Mouse (Mus musculus): ENCODE measurements around the gene Gpr143. TPM values are rescaled to one million over a fixed set of nuclear protein-coding genes. Genes with fewer than 3 reads are reported as not detected.

Gene Gpr143
- 0.05 and 0.12 TPM in 2 replicates for polyA plus RNA-seq (2015; fragmentation: Nextera tagmentation; extraction: Ambion mirVana)

DNA sequence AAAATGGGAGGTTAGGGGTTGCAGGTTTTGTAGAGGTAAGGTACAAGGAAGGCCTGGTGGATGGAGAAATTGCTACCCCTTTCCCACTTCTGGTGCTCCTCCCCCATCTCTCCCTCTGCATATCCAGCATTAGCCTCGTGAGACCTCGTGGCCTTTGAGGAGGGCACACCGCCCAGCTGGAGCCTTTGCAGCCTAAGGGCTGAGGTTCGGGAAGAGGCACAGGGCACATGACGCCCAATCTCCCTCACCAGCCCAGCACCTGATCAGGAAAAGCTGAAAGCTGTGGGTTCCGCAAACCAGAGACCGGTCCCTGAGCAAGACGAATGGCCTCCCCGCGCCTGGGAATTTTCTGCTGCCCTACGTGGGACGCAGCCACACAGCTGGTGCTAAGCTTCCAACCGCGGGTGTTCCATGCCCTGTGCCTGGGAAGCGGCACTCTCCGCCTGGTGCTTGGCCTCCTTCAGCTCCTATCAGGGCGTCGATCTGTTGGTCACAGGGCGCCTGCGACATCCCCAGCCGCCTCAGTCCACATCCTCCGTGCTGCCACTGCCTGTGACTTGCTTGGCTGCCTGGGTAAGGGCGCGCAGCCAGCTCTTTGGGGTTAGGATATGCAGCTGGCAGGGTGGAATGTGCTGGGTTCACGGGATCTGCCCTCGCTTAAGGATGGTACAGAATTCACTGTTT is at the start of gene Gpr143:
Gene Gpr143 (plus strand): TSS at position 202 of the 684 bp plus-strand sequence.
- 16% methylated on average over 26 of the region's 26 CpGs for WGBS (ENCODE audit: insufficient replicate concordance)
- Histone ChIP-seq H3K36me3 (ENCODE audit: control insufficient read depth, insufficient read depth) (no peaks in the 10 kb centered on the region), H3K27ac (ENCODE audit: low read length) (no peak within 1 kb of the TSS), H3K4me3 (ENCODE audit: low read depth, low read length) (no peak within 1 kb of the TSS), H3K4me1 (ENCODE audit: control insufficient read depth, low read depth, low read length) (no peaks in the 10 kb centered on the region), H3K4me2 (ENCODE audit: low read depth, low read length) (no peak within 1 kb of the TSS), H3K9me3 (replicated peaks; ENCODE audit: control insufficient read depth, low read length) (no peaks in the 10 kb centered on the region), H3K27me3 (ENCODE audit: control insufficient read depth, insufficient read depth, low read depth, low read length) (peaks cover 4% of the 10 kb centered on the region), H3K9ac (ENCODE audit: low read depth, low read length) (no peak within 1 kb of the TSS)
- ATAC-seq (ENCODE audit: low read depth), result no peak

DNA sequence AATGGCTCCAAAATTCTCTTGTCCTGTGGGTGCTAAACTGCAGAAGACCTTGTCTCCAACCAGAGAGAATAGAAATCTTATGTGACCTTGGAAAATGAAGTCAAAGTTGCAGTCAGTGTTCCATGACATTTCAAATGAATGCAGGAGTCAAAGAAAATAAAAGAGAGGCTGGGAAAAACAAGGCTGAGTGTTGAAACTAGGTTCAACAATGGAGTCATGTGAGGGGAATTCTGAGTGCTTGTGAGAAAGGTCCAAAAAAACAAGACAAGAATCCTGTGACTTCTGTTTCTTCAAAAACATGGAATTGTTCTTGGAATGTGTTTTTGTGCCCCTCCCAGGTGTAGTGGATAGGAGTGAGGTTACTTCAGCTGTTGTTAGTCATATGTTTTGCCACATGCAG is 46.4 kb upstream of the Gpr143 start:
- Histone ChIP-seq H3K9ac (ENCODE audit: low read depth, low read length) (no peak overlapping the region), H3K4me3 (ENCODE audit: low read depth, low read length) (no peak overlapping the region), H3K4me2 (ENCODE audit: low read depth, low read length) (no peak overlapping the region), H3K27me3 (ENCODE audit: control insufficient read depth, insufficient read depth, low read depth, low read length) (no peaks in the 10 kb centered on the region; the same call in 1 of the 2 replicates), H3K4me1 (ENCODE audit: control insufficient read depth, low read depth, low read length) (no peaks in the 10 kb centered on the region), H3K9me3 (replicated peaks; ENCODE audit: control insufficient read depth, low read length) (no peaks in the 10 kb centered on the region), H3K27ac (ENCODE audit: low read length) (no peak overlapping the region), H3K36me3 (ENCODE audit: control insufficient read depth, insufficient read depth) (no peaks in the 10 kb centered on the region)
- ATAC-seq (ENCODE audit: low read depth), result no peak

DNA sequence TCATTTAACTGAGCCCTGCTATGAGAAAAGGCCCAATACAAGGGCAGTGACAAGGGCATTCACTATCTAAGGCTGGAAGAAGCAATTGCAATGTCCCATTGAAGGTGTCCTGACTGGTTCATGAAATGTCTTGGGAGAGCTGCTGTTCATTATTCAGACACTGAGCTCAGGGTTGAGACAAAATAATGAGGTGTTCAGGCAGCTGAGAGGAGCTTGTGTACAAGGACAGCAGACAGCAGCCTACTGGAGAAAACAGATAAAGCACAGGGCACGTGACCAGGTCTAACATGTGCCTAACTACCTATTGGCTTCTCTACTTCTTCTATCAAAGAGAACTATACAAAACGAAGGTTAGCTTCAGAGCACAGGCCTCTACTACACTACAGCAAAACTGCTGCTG is 43.5 kb upstream of the Gpr143 start:
- Histone ChIP-seq H3K9ac (ENCODE audit: low read depth, low read length) (no peak overlapping the region), H3K9me3 (replicated peaks; ENCODE audit: control insufficient read depth, low read length) (no peaks in the 10 kb centered on the region), H3K4me2 (ENCODE audit: low read depth, low read length) (no peak overlapping the region), H3K27ac (ENCODE audit: low read length) (no peak overlapping the region), H3K4me3 (ENCODE audit: low read depth, low read length) (no peak overlapping the region), H3K36me3 (ENCODE audit: control insufficient read depth, insufficient read depth) (no peaks in the 10 kb centered on the region), H3K27me3 (ENCODE audit: control insufficient read depth, insufficient read depth, low read depth, low read length) (no peaks in the 10 kb centered on the region; the same call in 1 of the 2 replicates), H3K4me1 (ENCODE audit: control insufficient read depth, low read depth, low read length) (no peaks in the 10 kb centered on the region)
- ATAC-seq (ENCODE audit: low read depth), result no peak
- WGBS (ENCODE audit: insufficient replicate concordance), result 40% methylated on average over 2 of the region's 2 CpGs

DNA sequence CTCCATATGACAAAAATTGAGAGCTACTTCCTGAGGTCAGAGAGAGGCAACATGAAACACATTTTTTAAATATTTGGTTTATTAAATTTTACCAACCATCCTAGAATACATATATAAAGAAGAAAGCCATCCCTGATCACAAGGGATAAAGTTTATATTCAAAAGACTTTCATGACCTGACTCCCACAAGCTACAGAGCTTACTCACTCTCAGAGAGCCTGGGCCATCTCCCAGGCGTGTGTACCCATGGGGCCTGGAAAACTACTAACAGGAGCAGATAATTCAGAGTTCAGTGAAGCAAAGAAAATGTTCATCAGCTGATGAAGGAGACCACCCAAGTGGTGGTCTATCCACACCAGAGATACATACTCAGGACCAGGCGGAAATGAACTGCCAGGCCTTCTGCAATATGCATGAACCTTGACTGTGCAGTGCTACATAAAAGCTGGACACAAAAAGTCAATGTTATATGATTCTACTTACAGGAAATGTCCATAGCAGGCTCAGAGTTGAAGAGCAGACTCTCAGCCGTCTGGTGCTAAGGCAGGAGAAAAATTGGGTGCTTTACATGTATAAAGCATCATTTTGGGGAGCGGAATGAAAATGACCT is 42.9 kb upstream of the Gpr143 start:
- H3K4me2 ChIP-seq (ENCODE audit: low read depth, low read length), result no peak overlapping the region
- H3K27me3 ChIP-seq (ENCODE audit: control insufficient read depth, insufficient read depth, low read depth, low read length), result no peaks in the 10 kb centered on the region; the same call in 1 of the 2 replicates
- H3K4me3 ChIP-seq (ENCODE audit: low read depth, low read length), result no peak overlapping the region
- no peak overlapping the region for H3K9ac ChIP-seq (ENCODE audit: low read depth, low read length)
- no peak for ATAC-seq (ENCODE audit: low read depth)
- H3K9me3 ChIP-seq (replicated peaks; ENCODE audit: control insufficient read depth, low read length), result no peaks in the 10 kb centered on the region
- no peak overlapping the region for H3K27ac ChIP-seq (ENCODE audit: low read length)
- 47% methylated on average over 4 of the region's 4 CpGs for WGBS (ENCODE audit: insufficient replicate concordance)
- no peaks in the 10 kb centered on the region for H3K36me3 ChIP-seq (ENCODE audit: control insufficient read depth, insufficient read depth)
- H3K4me1 ChIP-seq (ENCODE audit: control insufficient read depth, low read depth, low read length), result no peaks in the 10 kb centered on the region

DNA sequence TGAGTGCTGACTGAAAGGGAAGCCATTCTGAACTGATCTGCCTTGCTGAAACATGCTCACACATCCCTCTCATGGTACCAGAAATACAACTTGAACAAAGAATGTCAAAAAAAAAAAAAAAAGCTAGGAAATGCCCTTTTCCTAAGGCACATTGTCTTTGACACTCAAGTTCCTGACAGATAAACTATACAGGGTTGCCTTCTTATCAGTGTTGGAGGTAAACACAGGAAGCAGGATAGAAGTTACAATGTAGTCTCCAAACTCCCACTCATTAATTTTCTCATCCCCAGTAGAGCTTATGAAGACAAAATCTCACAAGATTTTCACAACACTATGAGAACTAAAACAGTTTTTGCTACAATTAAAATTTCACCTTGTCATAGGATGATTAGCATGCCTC is 38.1 kb upstream of the Gpr143 start:
- ATAC-seq (ENCODE audit: low read depth), result no peak
- no peak overlapping the region for H3K9ac ChIP-seq (ENCODE audit: low read depth, low read length)

DNA sequence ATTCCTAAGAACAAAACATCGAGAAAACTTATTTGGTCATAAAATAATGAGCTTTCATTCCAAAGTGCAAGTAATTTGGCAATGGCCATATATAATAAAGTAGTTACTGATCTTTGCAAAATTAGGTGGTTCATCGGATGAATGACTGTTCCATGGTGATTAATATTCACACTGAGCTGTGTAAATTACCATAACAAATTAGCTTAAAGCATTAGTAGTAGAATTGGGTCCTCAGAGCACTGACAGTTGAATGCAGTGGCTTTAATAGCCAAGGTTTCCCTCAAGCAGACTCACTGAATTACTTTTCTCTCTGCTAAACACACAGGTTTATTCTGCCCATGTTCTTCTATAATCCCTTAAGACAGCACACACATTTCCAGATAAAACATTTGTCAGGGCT is 35.8 kb upstream of the Gpr143 start:
- Histone ChIP-seq H3K27me3 (ENCODE audit: control insufficient read depth, insufficient read depth, low read depth, low read length) (no peaks in the 10 kb centered on the region; the same call in 1 of the 2 replicates), H3K27ac (ENCODE audit: low read length) (no peak overlapping the region), H3K4me1 (ENCODE audit: control insufficient read depth, low read depth, low read length) (no peaks in the 10 kb centered on the region), H3K9me3 (replicated peaks; ENCODE audit: control insufficient read depth, low read length) (no peaks in the 10 kb centered on the region), H3K4me3 (ENCODE audit: low read depth, low read length) (no peak overlapping the region), H3K4me2 (ENCODE audit: low read depth, low read length) (no peak overlapping the region), H3K36me3 (ENCODE audit: control insufficient read depth, insufficient read depth) (no peaks in the 10 kb centered on the region), H3K9ac (ENCODE audit: low read depth, low read length) (no peak overlapping the region)
- WGBS (ENCODE audit: insufficient replicate concordance), result 55% methylated on average over 2 of the region's 2 CpGs
- no peak for ATAC-seq (ENCODE audit: low read depth)

More for the DNA sequence above, 38.1 kb upstream of the Gpr143 start:
- H3K36me3 ChIP-seq (ENCODE audit: control insufficient read depth, insufficient read depth), result no peaks in the 10 kb centered on the region
- no peaks in the 10 kb centered on the region for H3K9me3 ChIP-seq (replicated peaks; ENCODE audit: control insufficient read depth, low read length)
- H3K4me2 ChIP-seq (ENCODE audit: low read depth, low read length), result no peak overlapping the region
- H3K27me3 ChIP-seq (ENCODE audit: control insufficient read depth, insufficient read depth, low read depth, low read length), result no peaks in the 10 kb centered on the region; the same call in 1 of the 2 replicates
- no peaks in the 10 kb centered on the region for H3K4me1 ChIP-seq (ENCODE audit: control insufficient read depth, low read depth, low read length)
- no peak overlapping the region for H3K4me3 ChIP-seq (ENCODE audit: low read depth, low read length)
- no peak overlapping the region for H3K27ac ChIP-seq (ENCODE audit: low read length)

DNA sequence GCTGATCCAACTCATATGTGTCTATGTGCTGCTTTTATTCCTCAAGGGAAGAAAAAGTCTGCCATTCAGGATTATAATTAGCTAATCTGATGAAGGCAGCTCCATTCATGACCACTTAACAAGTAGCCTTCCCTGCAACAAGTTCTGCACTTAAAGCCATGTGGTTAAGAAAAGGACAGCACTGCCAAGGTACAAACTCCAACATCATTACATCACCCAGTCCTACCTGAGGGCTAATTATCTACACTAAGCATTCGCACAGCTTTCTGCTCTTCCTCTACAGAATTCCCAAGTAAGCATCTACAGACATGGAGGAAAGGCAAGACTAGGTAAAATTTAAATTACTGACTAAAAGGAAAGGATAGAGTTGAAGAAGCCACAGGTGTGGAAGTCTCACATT is 25.9 kb upstream of the Gpr143 start:
- Histone ChIP-seq H3K4me2 (ENCODE audit: low read depth, low read length) (no peak overlapping the region), H3K27ac (ENCODE audit: low read length) (no peak overlapping the region), H3K4me1 (ENCODE audit: control insufficient read depth, low read depth, low read length) (no peaks in the 10 kb centered on the region), H3K27me3 (ENCODE audit: control insufficient read depth, insufficient read depth, low read depth, low read length) (no peaks in the 10 kb centered on the region), H3K9me3 (replicated peaks; ENCODE audit: control insufficient read depth, low read length) (no peaks in the 10 kb centered on the region), H3K9ac (ENCODE audit: low read depth, low read length) (no peak overlapping the region), H3K36me3 (ENCODE audit: control insufficient read depth, insufficient read depth) (no peaks in the 10 kb centered on the region), H3K4me3 (ENCODE audit: low read depth, low read length) (no peak overlapping the region)
- 78% methylated on average over 1 of the region's 1 CpGs for WGBS (ENCODE audit: insufficient replicate concordance)
- ATAC-seq (ENCODE audit: low read depth), result no peak

DNA sequence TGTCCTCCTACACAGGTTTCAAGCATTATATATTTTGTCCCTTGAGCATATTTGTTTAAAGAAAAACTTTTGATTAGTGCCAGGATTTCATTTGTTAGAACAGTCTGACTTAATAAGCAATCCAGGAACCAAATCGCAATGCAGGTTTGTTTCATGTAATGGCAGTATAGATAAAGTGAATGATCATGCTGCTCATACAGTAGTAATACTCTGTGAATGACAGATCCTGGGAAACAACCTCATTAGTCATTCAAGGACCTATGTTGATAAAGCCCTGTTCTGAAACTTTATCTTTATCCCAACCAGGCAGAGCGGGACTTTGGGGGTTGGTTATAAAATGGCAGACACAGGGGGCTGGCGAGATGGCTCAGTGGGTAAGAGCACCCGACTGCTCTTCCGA is 25.4 kb upstream of the Gpr143 start:
- Histone ChIP-seq H3K4me1 (ENCODE audit: control insufficient read depth, low read depth, low read length) (no peaks in the 10 kb centered on the region), H3K9me3 (replicated peaks; ENCODE audit: control insufficient read depth, low read length) (no peaks in the 10 kb centered on the region), H3K9ac (ENCODE audit: low read depth, low read length) (no peak overlapping the region), H3K36me3 (ENCODE audit: control insufficient read depth, insufficient read depth) (no peaks in the 10 kb centered on the region), H3K27me3 (ENCODE audit: control insufficient read depth, insufficient read depth, low read depth, low read length) (no peaks in the 10 kb centered on the region), H3K4me2 (ENCODE audit: low read depth, low read length) (no peak overlapping the region), H3K4me3 (ENCODE audit: low read depth, low read length) (no peak overlapping the region), H3K27ac (ENCODE audit: low read length) (no peak overlapping the region)
- ATAC-seq (ENCODE audit: low read depth), result no peak
- WGBS (ENCODE audit: insufficient replicate concordance), result 68% methylated on average over 5 of the region's 5 CpGs

DNA sequence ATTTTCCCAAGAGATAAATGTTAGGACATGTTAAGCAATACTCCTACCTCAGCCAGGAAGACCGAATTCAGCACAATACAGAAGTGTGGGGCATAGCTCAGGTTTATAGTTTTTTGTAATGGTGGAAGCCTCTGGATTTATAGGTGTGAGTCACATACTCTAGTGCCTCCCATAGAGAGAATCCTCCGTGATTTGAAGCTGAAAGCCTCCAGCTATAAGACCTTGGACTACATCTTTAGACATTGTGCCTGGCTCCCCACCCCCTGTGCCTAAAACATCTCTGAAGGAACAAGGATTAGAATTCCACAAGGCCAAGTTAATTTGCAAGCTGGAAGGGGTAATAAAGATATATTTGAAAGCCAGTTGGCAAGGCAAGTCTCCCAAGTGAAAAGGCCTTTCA is 19.3 kb upstream of the Gpr143 start:
- no peak for ATAC-seq (ENCODE audit: low read depth)
- H3K4me1 ChIP-seq (ENCODE audit: control insufficient read depth, low read depth, low read length), result no peaks in the 10 kb centered on the region
- H3K9me3 ChIP-seq (replicated peaks; ENCODE audit: control insufficient read depth, low read length), result no peaks in the 10 kb centered on the region
- no peaks in the 10 kb centered on the region for H3K27me3 ChIP-seq (ENCODE audit: control insufficient read depth, insufficient read depth, low read depth, low read length)
- no peak overlapping the region for H3K27ac ChIP-seq (ENCODE audit: low read length)
- H3K9ac ChIP-seq (ENCODE audit: low read depth, low read length), result no peak overlapping the region
- no peaks in the 10 kb centered on the region for H3K36me3 ChIP-seq (ENCODE audit: control insufficient read depth, insufficient read depth)
- H3K4me3 ChIP-seq (ENCODE audit: low read depth, low read length), result no peak overlapping the region
- H3K4me2 ChIP-seq (ENCODE audit: low read depth, low read length), result no peak overlapping the region
- WGBS (ENCODE audit: insufficient replicate concordance), result 30% methylated on average over 2 of the region's 2 CpGs

Measured in liver, embryonic 16.5 days (tissue).